Mouse (Mus musculus): ENCODE data around the gene Adgra1. TPM values are rescaled to one million over a fixed set of nuclear protein-coding genes. Genes with fewer than 3 reads are reported as not detected.

The Adgra1 gene
- not detected for total RNA-seq (2023)

GRCm38 (mm10) chr7:139834036-139834435 lies at the start of gene Adgra1:
Gene Adgra1, plus strand, starts transcription at chr7:139834174.

GRCm38 (mm10) chr7:139894655-139895557 lies 60.9 kb downstream of the Adgra1 start, which contains the start of gene Kndc1:
Gene Kndc1, plus strand, starts transcription at chr7:139894696.

Other genes with a start within 250 kb of the Adgra1 start
- gene Cfap46, start 150.4 kb upstream of the Adgra1 start, total RNA-seq (2023) = not detected
- not detected for gene Kndc1, start 60.5 kb downstream of the Adgra1 start, total RNA-seq (2023)
- gene Utf1, start 109.6 kb downstream of the Adgra1 start, total RNA-seq (2023) = not detected
- not detected for gene 6430531B16Rik, start 144.6 kb downstream of the Adgra1 start, total RNA-seq (2023)
- 4.5 TPM for gene Adam8, start 158.4 kb downstream of the Adgra1 start, total RNA-seq (2023)
- gene Zfp511, start 202.2 kb downstream of the Adgra1 start, total RNA-seq (2023) = 34.8 TPM
- 29.4 TPM for gene Tubgcp2, start 202.5 kb downstream of the Adgra1 start, total RNA-seq (2023)
- not detected for gene Msx3, start 214.9 kb downstream of the Adgra1 start, total RNA-seq (2023)
- not detected for gene Caly, start 248.4 kb downstream of the Adgra1 start, total RNA-seq (2023)